Mouse (Mus musculus): ENCODE results near the gene Ptpra.

The Ptpra gene

GRCm38 (mm10) chr2:130448449-130448848 lies 1.6 kb upstream of the Ptpra start:
- no peak for DNase-seq

GRCm38 (mm10) chr2:130449021-130449793 lies 871 bp upstream of the Ptpra start:
- peak; percentile 38 to 49 for DNase-seq

- DNase-seq = peak; percentile 67 to 83
Measured at GRCm38 (mm10) chr2:130450434-130450796, 337 bp downstream of the Ptpra start.

GRCm38 (mm10) chr2:130451086-130451726 lies 1.1 kb downstream of the Ptpra start:
- DNase-seq = no peak

GRCm38 (mm10) chr2:130451727-130452090 lies 1.6 kb downstream of the Ptpra start:
- DNase-seq = no peak

- no peak for DNase-seq
Measured at GRCm38 (mm10) chr2:130452266-130452665, 2.2 kb downstream of the Ptpra start.

GRCm38 (mm10) chr2:130453421-130453820 lies 3.3 kb downstream of the Ptpra start:
- DNase-seq = no peak

GRCm38 (mm10) chr2:130454748-130455370 lies 4.8 kb downstream of the Ptpra start:
- DNase-seq = no peak

- peak in 1 of 2 experiments; percentile 34 for DNase-seq
Measured at GRCm38 (mm10) chr2:130457871-130458270, 7.8 kb downstream of the Ptpra start.

GRCm38 (mm10) chr2:130459576-130459975 lies 9.5 kb downstream of the Ptpra start:
- no peak for DNase-seq

- no peak for DNase-seq
Measured at GRCm38 (mm10) chr2:130461287-130462071, 11.4 kb downstream of the Ptpra start.

- no peak for DNase-seq
Measured at GRCm38 (mm10) chr2:130466438-130466837, 16.4 kb downstream of the Ptpra start.

GRCm38 (mm10) chr2:130469366-130469765 lies 19.3 kb downstream of the Ptpra start:
- DNase-seq = no peak

GRCm38 (mm10) chr2:130469935-130470334 lies 19.9 kb downstream of the Ptpra start:
- no peak for DNase-seq

- DNase-seq = no peak
Measured at GRCm38 (mm10) chr2:130472908-130473510, 22.9 kb downstream of the Ptpra start.

- DNase-seq = no peak
Measured at GRCm38 (mm10) chr2:130475764-130476163, 25.7 kb downstream of the Ptpra start.

- peak in 1 of 2 experiments; percentile 11 for DNase-seq
Measured at GRCm38 (mm10) chr2:130476666-130477297, 26.7 kb downstream of the Ptpra start.

- no peak for DNase-seq
Measured at GRCm38 (mm10) chr2:130482177-130482576, 32.1 kb downstream of the Ptpra start.

- DNase-seq = no peak
Measured at GRCm38 (mm10) chr2:130482700-130483099, 32.6 kb downstream of the Ptpra start.

- DNase-seq = no peak
Measured at GRCm38 (mm10) chr2:130484206-130484605, 34.1 kb downstream of the Ptpra start.

GRCm38 (mm10) chr2:130488002-130488401 lies 37.9 kb downstream of the Ptpra start:
- no peak for DNase-seq

- DNase-seq = no peak
Measured at GRCm38 (mm10) chr2:130488600-130488999, 38.5 kb downstream of the Ptpra start.
